Mouse (Mus musculus): ENCODE data around the gene Bach2. TPM values are rescaled to one million over a fixed set of nuclear protein-coding genes. Genes with fewer than 3 reads are reported as not detected.

The Bach2 gene
- polyA plus RNA-seq, 1 experiment from 2014 or later: 21.9 TPM

DNA sequence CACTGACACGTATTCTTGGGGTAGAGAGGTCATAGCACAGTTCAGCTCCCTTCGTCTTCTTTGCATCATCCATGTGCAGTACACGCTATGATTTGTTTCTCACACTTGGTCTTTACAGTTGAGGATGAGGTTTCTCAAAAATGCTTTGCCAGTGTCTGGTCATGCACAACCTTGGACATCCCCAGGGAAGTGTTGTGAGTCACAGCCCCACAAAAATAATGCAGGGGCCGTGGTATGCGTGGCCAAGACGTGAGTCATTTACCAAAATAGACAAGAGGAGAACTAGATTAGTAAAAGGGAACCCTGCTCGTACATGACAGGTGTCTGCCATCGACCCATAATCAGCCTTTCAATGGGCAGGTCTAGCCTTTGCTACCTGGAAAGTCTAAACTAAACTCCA lies 152.7 kb downstream of the Bach2 start:
- H3K9ac ChIP-seq (ENCODE audit: low read length): no peak overlapping the region
- H3K4me3 ChIP-seq (ENCODE audit: low read depth, low read length): no peak overlapping the region
- H3K4me2 ChIP-seq (ENCODE audit: low read length): no peak overlapping the region
- DNase-seq (ENCODE audit: low spot score) (no peak), ATAC-seq (no peak)
- no peaks in the 10 kb centered on the region; the same call in 1 of the 2 replicates for H3K36me3 ChIP-seq (ENCODE audit: control insufficient read depth, insufficient read depth, low read length)
- no peak overlapping the region for H3K27ac ChIP-seq (ENCODE audit: low read depth, low read length)
- peaks cover 36% of the 10 kb centered on the region for H3K4me1 ChIP-seq (ENCODE audit: control insufficient read depth, insufficient read depth, low read length)
- no peaks in the 10 kb centered on the region for H3K9me3 ChIP-seq (replicated peaks; ENCODE audit: control insufficient read depth, low read length)
- H3K27me3 ChIP-seq (replicated peaks; ENCODE audit: control insufficient read depth, insufficient read depth, low read length): no peaks in the 10 kb centered on the region
- 93% methylated on average over 8 of the region's 8 CpGs for WGBS

DNA sequence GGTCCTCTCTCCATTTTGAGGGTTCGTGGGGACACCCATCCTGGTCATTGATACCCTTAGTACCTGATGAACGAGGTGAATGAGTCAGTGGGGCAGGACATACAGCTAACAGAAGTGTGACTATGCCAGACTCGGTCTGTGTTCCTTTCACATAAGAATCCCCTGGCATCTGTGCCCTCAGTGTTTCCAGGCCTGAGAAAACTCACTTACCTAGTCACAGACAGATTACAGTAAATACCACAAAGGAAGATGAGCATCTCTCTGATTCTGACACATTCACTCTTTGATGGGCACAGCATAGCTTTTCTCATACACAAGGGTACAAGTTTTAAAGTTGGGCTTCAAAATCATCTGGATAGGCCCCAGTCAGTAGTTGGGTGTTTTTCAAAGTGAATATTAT lies 154.6 kb downstream of the Bach2 start:
- Histone ChIP-seq H3K27me3 (replicated peaks; ENCODE audit: control insufficient read depth, insufficient read depth, low read length) (no peaks in the 10 kb centered on the region), H3K4me2 (ENCODE audit: low read length) (no peak overlapping the region), H3K36me3 (ENCODE audit: control insufficient read depth, insufficient read depth, low read length) (no peaks in the 10 kb centered on the region; the same call in 1 of the 2 replicates), H3K4me1 (ENCODE audit: control insufficient read depth, insufficient read depth, low read length) (peaks cover 28% of the 10 kb centered on the region), H3K9ac (ENCODE audit: low read length) (no peak overlapping the region), H3K9me3 (replicated peaks; ENCODE audit: control insufficient read depth, low read length) (no peaks in the 10 kb centered on the region), H3K27ac (ENCODE audit: low read depth, low read length) (no peak overlapping the region), H3K4me3 (ENCODE audit: low read depth, low read length) (no peak overlapping the region)
- DNase-seq (ENCODE audit: low spot score): no peak
- WGBS: 76% methylated on average over 3 of the region's 3 CpGs
- ATAC-seq: no peak

DNA sequence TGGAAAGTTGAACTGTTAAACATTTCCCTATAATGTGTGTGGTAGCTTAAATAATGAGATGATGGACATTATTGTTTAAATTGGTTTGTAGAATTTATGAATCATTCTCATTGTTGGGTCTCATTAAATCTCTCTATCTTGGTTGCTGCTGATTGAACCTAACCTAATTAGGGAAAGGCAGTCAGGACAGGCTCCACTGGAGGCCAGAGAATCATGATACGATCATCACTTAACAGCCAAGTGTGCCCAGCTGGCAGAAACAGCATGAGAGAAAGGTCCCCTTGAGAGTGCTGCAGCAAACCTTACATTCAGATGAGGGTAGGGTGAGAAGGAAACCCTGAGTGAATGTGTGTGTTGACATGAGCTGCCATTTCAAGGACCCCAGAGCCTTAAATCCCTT lies 155.3 kb downstream of the Bach2 start:
- peak; percentile 33 for DNase-seq (ENCODE audit: low spot score)
- ATAC-seq: peak; percentile 41; the same call in 1 of the 2 replicates
- Histone ChIP-seq H3K27me3 (replicated peaks; ENCODE audit: control insufficient read depth, insufficient read depth, low read length) (no peaks in the 10 kb centered on the region), H3K9me3 (replicated peaks; ENCODE audit: control insufficient read depth, low read length) (no peaks in the 10 kb centered on the region), H3K27ac (ENCODE audit: low read depth, low read length) (peak overlapping the region; percentile 30; the same call in 1 of the 2 replicates), H3K4me3 (ENCODE audit: low read depth, low read length) (no peak overlapping the region), H3K9ac (ENCODE audit: low read length) (no peak overlapping the region), H3K4me2 (ENCODE audit: low read length) (no peak overlapping the region), H3K4me1 (ENCODE audit: control insufficient read depth, insufficient read depth, low read length) (peaks cover 21% of the 10 kb centered on the region), H3K36me3 (ENCODE audit: control insufficient read depth, insufficient read depth, low read length) (no peaks in the 10 kb centered on the region; the same call in 1 of the 2 replicates)
- WGBS: 0% methylated on average over 1 of the region's 1 CpGs

DNA sequence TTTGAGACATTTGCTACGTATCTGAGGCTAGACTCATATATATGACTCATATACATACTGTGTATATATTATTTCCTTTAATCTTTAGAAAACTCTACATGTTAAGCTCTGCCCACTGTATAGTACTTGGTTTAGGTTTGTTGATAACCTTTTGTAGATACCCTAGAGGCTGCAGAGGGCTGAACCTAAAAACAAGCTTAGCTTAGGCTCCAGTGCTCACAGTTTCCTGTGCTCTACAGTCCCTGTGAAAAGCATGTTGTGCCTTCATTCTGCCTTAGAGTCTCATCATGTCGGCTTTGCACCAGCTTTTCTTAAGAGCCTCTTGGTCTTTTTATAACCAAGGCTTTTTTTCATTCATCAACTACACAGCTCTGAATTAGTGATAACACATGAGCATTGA lies 156.2 kb downstream of the Bach2 start:
- H3K4me1 ChIP-seq (ENCODE audit: control insufficient read depth, insufficient read depth, low read length): peaks cover 14% of the 10 kb centered on the region
- no peak overlapping the region for H3K9ac ChIP-seq (ENCODE audit: low read length)
- H3K27me3 ChIP-seq (replicated peaks; ENCODE audit: control insufficient read depth, insufficient read depth, low read length): no peaks in the 10 kb centered on the region
- ATAC-seq (no peak), DNase-seq (ENCODE audit: low spot score) (no peak)
- H3K4me2 ChIP-seq (ENCODE audit: low read length): no peak overlapping the region
- no peaks in the 10 kb centered on the region; the same call in 1 of the 2 replicates for H3K36me3 ChIP-seq (ENCODE audit: control insufficient read depth, insufficient read depth, low read length)
- 81% methylated on average over 2 of the region's 2 CpGs for WGBS
- H3K27ac ChIP-seq (ENCODE audit: low read depth, low read length): no peak overlapping the region
- H3K4me3 ChIP-seq (ENCODE audit: low read depth, low read length): no peak overlapping the region
- H3K9me3 ChIP-seq (replicated peaks; ENCODE audit: control insufficient read depth, low read length): no peaks in the 10 kb centered on the region

DNA sequence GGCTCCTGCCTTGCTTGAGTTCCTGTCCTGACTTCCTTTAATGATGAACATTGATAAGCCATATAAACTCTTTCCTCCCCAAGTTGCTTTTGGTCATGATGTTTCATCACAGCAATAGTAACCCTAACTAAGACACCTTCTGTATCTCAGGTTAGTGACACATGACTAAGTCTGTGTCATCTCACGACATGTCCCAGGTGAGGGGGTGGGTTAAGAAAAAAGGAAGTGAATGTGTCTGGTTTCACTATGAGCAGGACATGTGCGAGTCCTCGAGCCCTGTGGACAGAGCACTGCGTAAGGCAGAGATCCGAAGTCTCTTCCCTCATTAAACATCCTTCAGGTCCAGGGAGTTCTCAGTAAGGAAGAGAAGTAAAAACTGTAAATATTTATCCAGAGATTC lies 162.9 kb downstream of the Bach2 start:
- H3K9me3 ChIP-seq (replicated peaks; ENCODE audit: control insufficient read depth, low read length): no peaks in the 10 kb centered on the region
- no peak overlapping the region for H3K27ac ChIP-seq (ENCODE audit: low read depth, low read length)
- no peak overlapping the region for H3K4me2 ChIP-seq (ENCODE audit: low read length)
- peaks cover 13% of the 10 kb centered on the region for H3K4me1 ChIP-seq (ENCODE audit: control insufficient read depth, insufficient read depth, low read length)
- WGBS: 92% methylated on average over 5 of the region's 5 CpGs
- ATAC-seq: no peak
- no peak for DNase-seq (ENCODE audit: low spot score)
- H3K4me3 ChIP-seq (ENCODE audit: low read depth, low read length): no peak overlapping the region
- H3K36me3 ChIP-seq (ENCODE audit: control insufficient read depth, insufficient read depth, low read length): no peaks in the 10 kb centered on the region
- no peaks in the 10 kb centered on the region for H3K27me3 ChIP-seq (replicated peaks; ENCODE audit: control insufficient read depth, insufficient read depth, low read length)
- no peak overlapping the region for H3K9ac ChIP-seq (ENCODE audit: low read length)

DNA sequence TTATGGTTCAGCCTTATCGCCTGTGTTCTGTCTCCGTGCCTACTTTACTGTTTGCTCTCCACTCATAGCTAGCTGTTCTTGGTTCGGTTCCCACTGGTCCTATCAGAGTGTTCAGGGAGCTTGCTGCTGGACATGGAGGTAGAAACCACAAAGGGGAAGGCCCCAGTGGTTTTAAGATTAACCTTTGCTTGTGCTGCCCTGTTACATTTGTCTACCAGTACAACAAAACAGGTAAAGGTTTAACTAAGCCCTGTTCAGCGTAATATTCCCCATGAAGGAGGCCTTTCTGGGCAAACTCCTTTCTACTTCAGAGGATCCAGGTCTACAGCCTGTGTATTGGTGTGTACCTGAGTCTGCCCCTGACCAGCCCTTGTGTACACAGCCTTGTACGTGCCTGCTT lies 164.9 kb downstream of the Bach2 start:
- H3K27ac ChIP-seq (ENCODE audit: low read depth, low read length): no peak overlapping the region
- H3K36me3 ChIP-seq (ENCODE audit: control insufficient read depth, insufficient read depth, low read length): no peaks in the 10 kb centered on the region
- peaks cover 13% of the 10 kb centered on the region for H3K4me1 ChIP-seq (ENCODE audit: control insufficient read depth, insufficient read depth, low read length)
- H3K27me3 ChIP-seq (replicated peaks; ENCODE audit: control insufficient read depth, insufficient read depth, low read length): no peaks in the 10 kb centered on the region
- no peak overlapping the region for H3K4me3 ChIP-seq (ENCODE audit: low read depth, low read length)
- no peaks in the 10 kb centered on the region for H3K9me3 ChIP-seq (replicated peaks; ENCODE audit: control insufficient read depth, low read length)
- H3K9ac ChIP-seq (ENCODE audit: low read length): no peak overlapping the region
- WGBS: 94% methylated on average over 5 of the region's 5 CpGs
- H3K4me2 ChIP-seq (ENCODE audit: low read length): no peak overlapping the region
- ATAC-seq (no peak), DNase-seq (ENCODE audit: low spot score) (no peak)

DNA sequence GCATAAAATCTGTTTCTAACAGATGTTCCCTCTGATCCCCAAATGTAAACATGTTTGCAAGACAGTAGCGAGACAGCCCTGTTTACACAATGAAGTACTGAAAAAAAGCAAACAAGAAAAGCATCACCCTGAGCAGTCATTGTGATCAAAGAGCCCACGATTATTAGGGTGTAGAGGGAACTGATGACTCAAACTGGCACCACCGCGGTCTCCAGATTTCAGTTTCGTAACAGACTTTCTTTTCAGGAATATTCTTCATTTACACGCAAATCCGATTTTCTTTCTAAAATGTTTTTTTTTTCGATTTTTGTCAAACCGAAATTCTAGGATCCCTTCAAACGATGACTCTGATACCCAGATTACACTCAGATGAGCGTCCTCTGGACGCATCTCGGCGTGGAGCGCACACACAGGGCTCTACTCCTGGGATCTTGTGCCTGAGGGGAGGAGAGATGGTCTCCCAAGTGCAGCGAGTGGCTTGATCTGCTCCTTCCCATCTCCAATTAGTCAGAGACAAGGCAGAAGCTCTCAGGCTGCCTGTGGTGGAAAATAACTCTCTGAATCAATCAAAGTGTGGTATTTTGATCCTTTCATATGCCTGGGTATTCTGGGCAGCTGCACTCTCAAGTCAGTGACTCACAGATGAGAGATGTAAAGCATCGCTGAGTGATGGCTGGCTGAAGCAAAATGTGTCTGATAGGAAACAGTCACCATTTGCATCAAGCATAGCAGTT lies 166.7 kb downstream of the Bach2 start:
- Histone ChIP-seq H3K4me2 (ENCODE audit: low read length) (no peak overlapping the region), H3K4me3 (ENCODE audit: low read depth, low read length) (no peak overlapping the region), H3K4me1 (ENCODE audit: control insufficient read depth, insufficient read depth, low read length) (peaks cover 15% of the 10 kb centered on the region), H3K27ac (ENCODE audit: low read depth, low read length) (peak overlapping the region; percentile 36; the same call in 1 of the 2 replicates), H3K9me3 (replicated peaks; ENCODE audit: control insufficient read depth, low read length) (no peaks in the 10 kb centered on the region), H3K36me3 (ENCODE audit: control insufficient read depth, insufficient read depth, low read length) (no peaks in the 10 kb centered on the region), H3K9ac (ENCODE audit: low read length) (no peak overlapping the region; the same call in 1 of the 2 replicates), H3K27me3 (replicated peaks; ENCODE audit: control insufficient read depth, insufficient read depth, low read length) (no peaks in the 10 kb centered on the region)
- 78% methylated on average over 17 of the region's 17 CpGs for WGBS
- DNase-seq (ENCODE audit: low spot score): no peak
- ATAC-seq: no peak

DNA sequence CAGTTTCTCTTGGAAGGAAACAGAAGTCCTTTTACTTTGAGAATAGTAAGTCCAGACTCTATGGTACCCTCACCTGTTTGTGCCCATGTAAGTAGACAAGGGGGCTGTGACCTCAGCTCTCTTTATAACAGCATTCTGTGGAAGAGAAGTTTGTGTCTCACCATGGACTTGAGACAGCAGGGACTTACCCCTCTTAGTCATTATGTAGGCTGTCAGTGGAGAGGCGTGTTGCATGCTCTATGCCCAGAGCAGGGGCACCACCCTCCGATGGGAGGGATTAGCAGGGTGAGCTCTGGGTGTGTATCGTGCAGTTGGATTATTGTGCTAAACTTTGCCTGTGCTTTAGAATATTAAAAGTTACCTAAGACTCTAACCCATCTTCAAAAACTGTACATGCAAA lies 167.4 kb downstream of the Bach2 start:
- WGBS: 89% methylated on average over 3 of the region's 3 CpGs
- Histone ChIP-seq H3K4me3 (ENCODE audit: low read depth, low read length) (no peak overlapping the region), H3K4me1 (ENCODE audit: control insufficient read depth, insufficient read depth, low read length) (peaks cover 15% of the 10 kb centered on the region), H3K27me3 (replicated peaks; ENCODE audit: control insufficient read depth, insufficient read depth, low read length) (no peaks in the 10 kb centered on the region), H3K4me2 (ENCODE audit: low read length) (no peak overlapping the region), H3K9me3 (replicated peaks; ENCODE audit: control insufficient read depth, low read length) (no peaks in the 10 kb centered on the region), H3K36me3 (ENCODE audit: control insufficient read depth, insufficient read depth, low read length) (no peaks in the 10 kb centered on the region), H3K9ac (ENCODE audit: low read length) (no peak overlapping the region), H3K27ac (ENCODE audit: low read depth, low read length) (no peak overlapping the region)
- ATAC-seq (no peak), DNase-seq (ENCODE audit: low spot score) (no peak)

DNA sequence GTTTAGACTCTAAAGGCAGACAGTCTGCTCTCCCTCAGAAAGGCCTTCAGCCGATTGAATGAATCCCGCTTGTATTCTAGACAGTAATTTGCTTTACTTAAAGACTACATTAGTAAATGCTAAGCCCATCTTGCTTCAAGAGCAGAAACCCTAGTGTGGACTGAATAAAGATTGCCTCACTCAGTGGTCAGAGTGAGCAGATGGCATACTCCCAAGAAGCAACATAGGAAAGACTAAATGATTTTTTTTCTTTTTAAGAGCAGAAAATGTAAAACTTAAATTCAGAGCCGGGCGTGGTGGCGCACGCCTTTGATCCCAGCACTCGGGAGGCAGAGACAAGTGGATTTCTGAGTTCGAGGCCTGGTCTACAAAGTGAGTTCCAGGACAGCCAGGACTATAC lies 169.9 kb downstream of the Bach2 start:
- ATAC-seq (no peak), DNase-seq (ENCODE audit: low spot score) (no peak)
- H3K4me3 ChIP-seq (ENCODE audit: low read depth, low read length): no peak overlapping the region
- no peaks in the 10 kb centered on the region for H3K36me3 ChIP-seq (ENCODE audit: control insufficient read depth, insufficient read depth, low read length)
- no peaks in the 10 kb centered on the region for H3K27me3 ChIP-seq (replicated peaks; ENCODE audit: control insufficient read depth, insufficient read depth, low read length)
- no peak overlapping the region for H3K9ac ChIP-seq (ENCODE audit: low read length)
- H3K27ac ChIP-seq (ENCODE audit: low read depth, low read length): no peak overlapping the region
- no peak overlapping the region for H3K4me2 ChIP-seq (ENCODE audit: low read length)
- H3K9me3 ChIP-seq (replicated peaks; ENCODE audit: control insufficient read depth, low read length): no peaks in the 10 kb centered on the region
- H3K4me1 ChIP-seq (ENCODE audit: control insufficient read depth, insufficient read depth, low read length): peaks cover 27% of the 10 kb centered on the region
- 89% methylated on average over 8 of the region's 8 CpGs for WGBS
